Mouse (Mus musculus): ENCODE measurements around the gene Gm12216.

GRCm38 (mm10) chr11:53769760-53770124, 89.3 kb downstream of the Gm12216 start, which contains the start of gene Irf1:
- TF ChIP-seq CTCF (IDR thresholded peaks at IDR 0.05 in 2 of 3, conservative IDR thresholded peaks at IDR 0.05 in 1 of 3; ENCODE audit: control insufficient read depth in 1 of 3, insufficient read depth in 1 of 3, low read depth in 2 of 3, low read length in 3 of 3, poor library complexity in 1 of 3, severe bottlenecking in 1 of 3) (no peak), POLR2A (IDR thresholded peaks at IDR 0.05; ENCODE audit: control insufficient read depth in 1 of 2, insufficient read depth in 1 of 2, low read depth in 1 of 2, low read length in 2 of 2, poor library complexity in 1 of 2) (peak in 1 of 2 experiments; percentile 58; a peak in 1 of 4 replicates), HCFC1 (IDR thresholded peaks at IDR 0.05; ENCODE audit: low read depth, low read length) (peak; percentile 35; the same call in 1 of the 2 replicates), MXI1 (IDR thresholded peaks at IDR 0.05; ENCODE audit: low read depth, low read length) (peak; percentile 52), KAT2A (conservative IDR thresholded peaks at IDR 0.05; ENCODE audit: low read depth, low read length) (no peak), USF1 (IDR thresholded peaks at IDR 0.05; ENCODE audit: low read depth, low read length) (0 out of 2 replicates have a peak, but pooled peaks have one; percentile 28), SMC3 (IDR thresholded peaks at IDR 0.05; ENCODE audit: low read depth, low read length) (no peak), EP300 (IDR thresholded peaks at IDR 0.05; ENCODE audit: low read depth in 1 of 2, low read length in 2 of 2) (peak in 1 of 2 experiments; percentile 32; a peak in 1 of 4 replicates)
